Mouse (Mus musculus): ENCODE results near the gene Nek2. TPM values are rescaled to one million over a fixed set of nuclear protein-coding genes. Genes with fewer than 3 reads are reported as not detected.
A peak's percentile ranks its signal among the peaks of the same experiment; 100 is the strongest.

Nek2 gene
- polyA plus RNA-seq, 1 experiment from 2014 or later = 70.8 TPM

- H3K27ac ChIP-seq = peak overlapping the region; percentile 26; the same call in 1 of the 2 replicates
- no peaks in the 10 kb centered on the region for H3K36me3 ChIP-seq (replicated peaks)
- H3K9me3 ChIP-seq = no peaks in the 10 kb centered on the region
- whole genome bisulfite sequencing = 77% methylated on average over 10 of the region's 10 CpGs
- H3K4me3 ChIP-seq = no peak overlapping the region
- H3K4me1 ChIP-seq = peaks cover 28% of the 10 kb centered on the region
- no peak for DNase-seq (ENCODE audit: extremely low spot score, low spot score)
- no peaks in the 10 kb centered on the region for H3K27me3 ChIP-seq (ENCODE audit: poor library complexity, severe bottlenecking)
Measured at GRCm38 (mm10) chr1:191877681-191878080, 56.4 kb downstream of the Nek2 start.

DNA sequence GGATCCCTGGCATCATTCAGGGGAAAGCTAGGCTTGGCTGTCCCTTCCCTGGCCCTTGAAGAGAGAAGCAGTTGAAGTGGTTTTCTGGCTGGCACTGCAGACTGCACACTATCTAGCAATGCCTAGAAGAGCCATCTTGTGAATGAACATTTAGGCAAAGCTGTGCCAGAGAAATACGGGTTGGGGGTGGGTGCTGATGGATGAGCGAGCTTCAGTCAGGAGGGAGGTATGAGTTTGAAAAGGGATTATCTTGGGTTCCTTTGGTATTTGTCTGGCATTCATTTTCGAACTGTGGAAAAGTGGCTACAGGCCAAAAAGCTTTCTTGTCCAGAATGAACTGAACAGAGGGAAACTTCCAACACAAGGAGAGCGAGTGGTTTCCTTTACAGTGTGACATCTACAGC is 57.3 kb downstream of the Nek2 start:
- peaks cover 28% of the 10 kb centered on the region for H3K4me1 ChIP-seq
- DNase-seq (ENCODE audit: extremely low spot score, low spot score) = no peak
- no peaks in the 10 kb centered on the region for H3K36me3 ChIP-seq (replicated peaks)
- 68% methylated on average over 4 of the region's 4 CpGs for WGBS
- H3K4me3 ChIP-seq = no peak overlapping the region
- no peaks in the 10 kb centered on the region for H3K27me3 ChIP-seq (ENCODE audit: poor library complexity, severe bottlenecking)
- peak overlapping the region; percentile 26; the same call in 1 of the 2 replicates for H3K27ac ChIP-seq
- H3K9me3 ChIP-seq = no peaks in the 10 kb centered on the region

- 0 out of 2 replicates have a peak overlapping the region, but pooled peaks have one; percentile 35 for H3K27ac ChIP-seq
- H3K27me3 ChIP-seq (ENCODE audit: poor library complexity, severe bottlenecking) = no peaks in the 10 kb centered on the region
- DNase-seq (ENCODE audit: extremely low spot score, low spot score) = no peak
- H3K36me3 ChIP-seq (replicated peaks) = no peaks in the 10 kb centered on the region
- H3K4me1 ChIP-seq = peaks cover 28% of the 10 kb centered on the region
- H3K4me3 ChIP-seq = no peak overlapping the region
- H3K9me3 ChIP-seq = no peaks in the 10 kb centered on the region
- WGBS = 96% methylated on average over 3 of the region's 3 CpGs
Measured at GRCm38 (mm10) chr1:191880247-191880646, 59.0 kb downstream of the Nek2 start.

DNA sequence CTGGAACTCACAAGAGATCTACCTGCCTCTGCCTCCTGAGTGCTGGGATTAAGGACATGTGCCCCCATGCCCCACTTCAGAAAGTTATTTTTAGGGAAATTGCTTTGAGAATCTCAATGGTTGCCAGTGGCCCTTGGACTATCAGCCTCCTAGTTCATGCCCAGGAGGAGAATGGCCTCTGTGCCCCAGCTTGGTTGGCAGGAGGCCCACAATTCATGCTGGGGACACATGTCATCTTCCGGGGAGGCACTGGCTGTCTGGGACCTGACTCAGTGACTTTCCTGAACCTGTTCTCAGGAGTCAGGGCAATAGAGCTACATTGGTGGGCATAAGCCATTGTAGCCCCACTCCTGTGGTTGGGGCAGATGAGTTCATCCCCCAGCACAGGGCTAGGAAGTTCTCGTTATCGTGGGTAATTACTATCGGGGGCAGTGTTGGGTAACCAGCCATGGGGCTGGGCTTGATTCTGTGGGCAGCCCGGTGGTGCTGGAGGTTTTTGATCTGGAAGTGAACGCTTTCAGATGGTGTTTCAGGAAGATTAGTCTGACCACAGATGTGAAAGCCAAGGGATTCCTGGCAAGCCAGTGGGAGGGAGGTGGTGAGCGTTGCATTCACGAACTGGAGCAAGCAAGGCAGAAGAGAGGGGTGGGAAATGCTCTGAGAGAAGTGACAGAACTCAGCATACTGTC is 59.8 kb downstream of the Nek2 start:
- H3K27me3 ChIP-seq (ENCODE audit: poor library complexity, severe bottlenecking) = no peaks in the 10 kb centered on the region
- no peak for DNase-seq (ENCODE audit: extremely low spot score, low spot score)
- no peaks in the 10 kb centered on the region for H3K36me3 ChIP-seq (replicated peaks)
- H3K9me3 ChIP-seq = no peaks in the 10 kb centered on the region
- 76% methylated on average over 8 of the region's 8 CpGs for WGBS
- H3K4me3 ChIP-seq = no peak overlapping the region
- H3K27ac ChIP-seq = peak overlapping the region; percentile 53; the same call in 1 of the 2 replicates
- H3K4me1 ChIP-seq = peaks cover 25% of the 10 kb centered on the region

- H3K4me1 ChIP-seq = peaks cover 22% of the 10 kb centered on the region
- H3K27ac ChIP-seq = peak overlapping the region; percentile 53; the same call in 1 of the 2 replicates
- DNase-seq (ENCODE audit: extremely low spot score, low spot score) = no peak
- no peak overlapping the region for H3K4me3 ChIP-seq
- no peaks in the 10 kb centered on the region for H3K36me3 ChIP-seq (replicated peaks)
- no peaks in the 10 kb centered on the region for H3K27me3 ChIP-seq (ENCODE audit: poor library complexity, severe bottlenecking)
- WGBS = 69% methylated on average over 2 of the region's 2 CpGs
- H3K9me3 ChIP-seq = no peaks in the 10 kb centered on the region
Measured at GRCm38 (mm10) chr1:191881663-191882062, 60.4 kb downstream of the Nek2 start.

Other genes with a start within 250 kb of the Nek2 start
- 97.9 and 99.8 TPM in 2 replicates for gene Dtl, start 245.9 kb upstream of the Nek2 start, polyA plus RNA-seq (2016; fragmentation: Nextera tagmentation; extraction: Ambion mirVana)
- gene Ints7, start 245.8 kb upstream of the Nek2 start, polyA plus RNA-seq (2016; fragmentation: Nextera tagmentation; extraction: Ambion mirVana) = 84.2 and 92.6 TPM in 2 replicates
- 20.9 and 21.4 TPM in 2 replicates for gene Lpgat1, start 103.6 kb upstream of the Nek2 start, polyA plus RNA-seq (2016; fragmentation: Nextera tagmentation; extraction: Ambion mirVana)
- 1.2 and 1.5 TPM in 2 replicates for gene Slc30a1, start 85.3 kb downstream of the Nek2 start, polyA plus RNA-seq (2016; fragmentation: Nextera tagmentation; extraction: Ambion mirVana)
- 0.15 and 0.38 TPM in 2 replicates for gene Rd3, start 155.9 kb downstream of the Nek2 start, polyA plus RNA-seq (2016; fragmentation: Nextera tagmentation; extraction: Ambion mirVana)

All from forebrain, embryonic 10.5 days (tissue).